Mouse (Mus musculus) spleen, adult 18-20 months (tissue): ENCODE results near the gene Slc5a11.

Experiments
- DNase-seq, 2 experiments: peaks; one replicate each; pipeline ENCODE4 v3.0.0; 2022; ENCODE audit warnings: mixed read lengths in 2 of 2

The Slc5a11 gene

DNA sequence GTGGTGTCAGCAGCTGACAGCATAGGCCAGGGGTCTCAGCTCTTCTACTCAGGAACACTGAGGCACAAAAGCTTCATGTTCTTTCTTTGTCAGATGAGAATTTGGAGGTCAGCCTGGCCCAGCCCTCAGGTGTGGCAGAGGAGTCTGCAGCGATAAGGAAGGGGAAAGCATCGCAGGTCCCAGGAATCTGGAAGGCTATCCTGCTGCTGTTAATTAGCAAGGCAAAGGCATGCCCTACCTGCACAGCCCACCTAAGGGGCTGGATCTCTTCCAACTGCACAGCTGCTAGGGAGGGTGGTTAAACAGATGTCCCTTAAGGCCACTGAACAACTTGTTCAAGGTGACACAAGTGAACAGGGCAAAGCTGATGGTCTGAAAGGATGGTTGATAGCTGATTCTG lies 558 bp downstream of the Slc5a11 start:
- DNase-seq = no peak

DNA sequence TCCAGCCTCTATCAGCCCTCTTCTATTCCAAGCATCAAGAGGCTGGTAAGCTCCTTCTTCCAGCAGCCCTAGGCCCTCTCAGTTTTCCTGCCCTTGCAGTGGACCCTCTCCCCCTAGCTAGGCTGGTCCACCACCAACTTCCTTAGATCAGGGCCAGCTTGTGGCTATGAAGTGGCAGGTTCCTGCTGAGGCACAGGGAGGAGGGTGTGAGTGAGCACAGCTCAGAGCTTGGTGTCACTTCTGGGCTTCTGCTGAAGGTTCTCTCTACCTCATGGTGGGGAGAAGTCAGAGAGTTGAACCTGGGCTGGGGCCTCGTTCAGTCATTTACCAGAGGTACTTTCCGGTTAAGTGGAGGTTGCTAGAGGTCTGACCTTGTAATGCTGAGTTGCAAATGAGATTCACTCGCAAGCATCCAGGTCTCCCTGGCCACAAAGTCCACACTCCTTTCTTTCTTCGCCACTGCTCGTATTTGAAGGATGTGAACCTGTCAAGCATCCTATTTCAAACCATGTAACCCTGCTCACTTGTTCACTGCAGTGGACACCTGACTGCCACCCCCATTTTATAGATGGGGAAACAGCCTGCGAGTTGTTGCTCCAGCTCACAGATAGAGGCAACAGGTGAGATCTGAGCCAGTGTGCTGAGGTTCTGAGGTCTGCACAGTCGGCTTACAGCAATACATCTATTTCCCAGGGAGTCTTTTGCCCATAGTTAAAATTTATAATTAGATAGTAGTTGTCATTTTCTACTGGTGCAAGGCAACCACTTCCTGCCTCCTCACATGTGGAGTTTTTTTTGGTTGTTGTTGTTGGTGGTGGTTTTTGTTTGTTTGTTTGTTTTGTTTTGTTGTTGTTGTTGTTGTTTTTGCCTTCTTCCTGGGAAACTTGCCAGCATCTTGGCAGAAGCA lies 3.1 kb downstream of the Slc5a11 start:
- no peak for DNase-seq

- DNase-seq = no peak
These were observed 4.0 kb downstream of the Slc5a11 start for GRCm38 (mm10) chr7:123218620-123219019.

- no peak for DNase-seq
These were observed 5.4 kb downstream of the Slc5a11 start for GRCm38 (mm10) chr7:123219781-123220632.

DNA sequence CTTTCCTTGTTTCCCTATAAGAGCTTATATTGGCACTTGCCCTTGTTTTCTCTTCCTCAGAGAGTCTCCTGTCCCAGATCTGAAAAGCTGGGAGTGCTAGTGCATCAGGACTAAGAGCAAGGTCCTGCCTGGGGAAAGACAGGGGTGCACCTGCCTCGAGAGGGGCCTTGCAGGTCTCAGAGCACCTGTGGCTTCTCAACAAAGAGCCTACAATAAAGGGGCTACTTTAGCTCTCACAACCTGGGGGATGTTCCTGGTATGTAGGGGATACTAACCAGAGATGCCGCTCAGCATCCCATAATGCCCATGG lies 6.0 kb downstream of the Slc5a11 start:
- no peak for DNase-seq

GRCm38 (mm10) chr7:123224076-123224475 lies 9.5 kb downstream of the Slc5a11 start:
- DNase-seq = no peak

GRCm38 (mm10) chr7:123225159-123225558 lies 10.6 kb downstream of the Slc5a11 start:
- no peak for DNase-seq

- DNase-seq = no peak
These were observed 20.9 kb downstream of the Slc5a11 start for GRCm38 (mm10) chr7:123235449-123235848.

DNA sequence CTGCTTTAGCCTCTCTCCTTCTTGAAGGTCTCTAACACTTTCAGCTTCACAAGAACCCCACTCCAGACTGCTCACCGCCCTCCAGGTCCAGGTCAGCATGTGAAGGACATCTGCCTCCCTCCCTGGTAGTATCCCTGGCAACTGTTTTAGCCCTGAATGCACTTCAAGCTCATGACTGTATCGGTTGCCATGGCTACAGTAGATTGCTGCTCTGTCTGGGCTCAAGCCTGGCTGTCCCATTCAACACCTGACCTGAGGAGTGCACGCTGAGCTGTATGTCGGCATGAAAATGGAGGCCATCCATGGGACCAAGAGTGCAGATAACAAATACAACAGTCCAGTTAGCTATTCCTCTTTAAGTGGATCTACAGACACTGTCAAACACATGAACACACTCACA lies 24.0 kb downstream of the Slc5a11 start:
- DNase-seq = no peak

- no peak for DNase-seq
These were observed 25.5 kb downstream of the Slc5a11 start for GRCm38 (mm10) chr7:123240064-123240463.

DNA sequence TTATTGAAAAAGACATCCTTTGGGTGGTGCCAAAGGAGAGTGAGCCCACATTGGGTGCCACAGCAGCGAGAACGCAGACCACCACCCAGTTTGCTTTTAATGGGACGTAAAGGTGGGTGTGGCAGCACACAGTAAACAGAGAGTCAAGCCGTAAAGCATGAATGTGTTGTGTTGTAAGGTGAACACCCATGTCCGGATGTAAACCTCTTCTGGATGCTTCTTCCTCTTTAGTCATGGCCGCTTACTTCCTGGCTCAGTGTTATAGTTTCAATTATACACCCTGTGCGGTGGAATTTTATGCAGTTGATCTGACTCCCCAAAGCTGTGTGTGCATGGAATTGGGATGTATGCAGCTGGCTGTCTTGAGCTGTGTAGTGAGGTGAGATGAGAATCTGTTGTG lies 27.7 kb downstream of the Slc5a11 start:
- no peak for DNase-seq

DNA sequence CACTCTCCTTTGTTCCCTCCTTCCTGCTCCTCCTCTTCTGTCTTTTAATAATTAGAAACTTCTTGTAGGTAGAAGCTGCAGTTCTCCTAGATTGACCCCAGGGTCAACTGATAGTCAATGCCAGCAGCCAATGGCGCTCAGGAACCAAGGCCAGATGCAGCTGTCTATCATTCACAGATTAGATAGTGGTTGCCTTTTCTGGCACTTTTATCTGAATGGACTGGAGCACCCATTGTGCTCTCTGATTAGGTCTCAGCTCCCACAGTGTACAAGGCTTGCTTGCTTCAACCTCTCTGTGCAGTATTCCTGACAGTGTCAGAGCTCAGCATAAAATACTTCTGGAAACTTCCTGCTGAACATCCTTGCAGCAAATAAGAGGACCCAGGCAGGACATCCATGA lies 30.3 kb downstream of the Slc5a11 start:
- no peak for DNase-seq

- DNase-seq = no peak
These were observed 32.0 kb downstream of the Slc5a11 start for GRCm38 (mm10) chr7:123246504-123247084.

- DNase-seq = no peak
These were observed 33.6 kb downstream of the Slc5a11 start for GRCm38 (mm10) chr7:123248166-123248565.

DNA sequence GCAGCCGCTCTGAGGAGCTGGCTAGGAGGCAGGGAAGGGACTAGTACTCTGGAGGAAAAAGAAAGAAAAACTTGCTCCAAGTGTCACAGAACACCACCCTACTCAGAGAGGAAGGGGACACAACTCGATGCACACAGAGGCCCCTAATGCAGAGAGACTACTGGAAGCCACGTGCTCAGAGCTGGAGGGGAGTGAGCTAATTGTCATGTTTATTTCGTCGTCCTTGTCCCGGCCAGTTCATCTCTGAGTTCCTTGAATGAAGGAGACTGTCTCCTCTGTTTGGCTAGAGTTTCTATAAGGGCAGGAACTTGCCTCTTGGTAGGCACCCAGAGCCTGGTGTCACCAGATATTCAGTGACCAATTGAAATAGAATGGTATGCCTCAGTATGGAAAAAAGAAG lies 36.8 kb downstream of the Slc5a11 start:
- no peak for DNase-seq

- DNase-seq = no peak
These were observed 38.8 kb downstream of the Slc5a11 start for GRCm38 (mm10) chr7:123253396-123253795.

DNA sequence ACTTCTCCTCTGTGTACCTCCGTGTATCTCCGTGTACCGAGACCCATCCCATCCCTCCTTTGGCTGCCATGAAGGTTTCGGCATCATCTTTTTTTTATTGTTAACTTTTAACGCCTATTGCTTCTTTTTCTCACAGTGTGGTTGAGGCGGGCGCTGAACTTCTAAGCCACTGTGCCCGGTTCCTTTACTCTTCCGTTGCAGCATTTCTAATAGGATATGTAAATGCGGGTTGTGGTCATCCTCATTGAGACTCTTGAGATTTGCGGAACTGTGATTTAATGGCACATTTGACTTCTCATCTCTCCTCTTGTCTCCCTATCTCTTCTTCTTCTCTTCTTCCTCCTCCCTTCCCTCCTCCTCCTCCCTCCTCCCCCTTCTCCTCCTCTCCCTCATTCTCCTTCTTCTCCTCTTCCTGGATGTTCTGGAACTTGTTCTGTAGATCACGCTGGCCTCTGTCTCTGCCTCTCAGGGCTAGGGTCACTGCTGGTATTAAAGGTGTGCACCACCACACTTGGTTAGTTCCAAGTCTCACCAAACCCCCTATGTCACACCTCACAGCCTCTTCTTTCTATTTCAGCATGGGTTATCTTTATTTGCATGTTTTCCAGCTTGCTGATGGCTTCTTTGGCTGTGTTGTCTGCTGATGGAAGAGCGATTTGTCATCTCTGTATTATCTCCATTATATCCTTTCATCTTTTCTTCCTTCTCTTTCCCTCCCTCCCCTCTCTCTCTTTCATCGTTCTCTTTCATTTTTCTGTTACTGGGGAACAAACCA lies 39.8 kb downstream of the Slc5a11 start:
- no peak for DNase-seq

DNA sequence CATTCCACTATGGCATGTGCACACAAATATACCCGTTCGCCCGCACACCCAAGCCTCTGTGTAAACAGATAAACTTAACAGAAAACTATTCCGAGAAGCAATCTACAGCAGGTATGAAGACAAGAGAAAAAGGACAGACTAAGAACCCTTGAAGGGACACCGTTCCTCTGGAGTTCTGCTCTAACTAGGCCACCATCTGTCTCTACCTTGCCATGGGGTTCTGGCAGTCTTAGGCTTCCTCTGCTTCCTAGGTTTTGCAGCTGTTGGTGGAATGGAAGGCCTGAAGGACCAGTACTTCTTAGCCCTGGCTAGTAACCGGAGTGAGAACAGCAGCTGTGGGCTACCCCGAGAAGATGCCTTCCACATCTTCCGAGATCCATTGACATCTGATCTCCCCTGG lies 43.5 kb downstream of the Slc5a11 start:
- DNase-seq = no peak

DNA sequence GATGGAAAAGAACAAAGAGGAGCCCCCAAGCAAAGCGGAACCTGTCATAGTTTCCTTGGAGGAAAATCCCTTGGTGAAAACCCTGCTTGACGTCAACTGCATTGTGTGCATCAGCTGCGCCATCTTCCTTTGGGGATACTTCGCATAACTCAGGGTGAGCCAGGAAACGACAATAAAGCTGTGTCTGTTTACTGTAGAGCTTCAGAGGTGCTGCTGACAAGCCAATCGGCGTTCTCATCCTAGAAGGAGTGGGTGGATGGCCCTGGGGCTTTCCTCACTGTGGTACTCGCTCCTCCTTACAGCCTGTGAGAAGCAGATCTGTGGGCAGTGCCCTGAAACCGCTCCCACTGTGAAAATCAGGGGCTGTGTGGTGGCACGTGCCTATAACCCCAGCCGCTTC lies 58.5 kb downstream of the Slc5a11 start:
- no peak for DNase-seq

- DNase-seq = no peak
These were observed 62.0 kb downstream of the Slc5a11 start for GRCm38 (mm10) chr7:123276568-123276967.

DNA sequence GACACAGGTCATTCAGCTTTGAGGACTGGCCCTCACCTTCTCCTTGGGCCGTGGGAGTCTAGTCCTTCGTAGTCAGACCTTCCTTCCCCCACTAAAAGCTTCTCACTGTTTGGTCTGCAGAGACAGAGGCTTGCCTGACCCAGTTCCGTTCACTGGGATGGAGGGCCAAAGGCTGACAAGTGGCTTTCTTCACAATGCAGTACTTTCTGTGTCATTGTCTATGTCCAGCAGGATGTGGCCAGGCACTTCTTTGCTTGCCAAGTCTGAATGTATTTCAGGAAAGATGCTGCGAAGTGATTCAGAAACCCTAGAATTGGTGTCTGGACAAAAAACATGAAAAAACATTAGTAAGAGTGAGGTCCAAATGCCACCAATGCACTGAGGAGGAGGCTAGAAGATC lies 65.2 kb downstream of the Slc5a11 start:
- no peak for DNase-seq

- no peak for DNase-seq
These were observed 69.2 kb downstream of the Slc5a11 start for GRCm38 (mm10) chr7:123283826-123284225.

DNA sequence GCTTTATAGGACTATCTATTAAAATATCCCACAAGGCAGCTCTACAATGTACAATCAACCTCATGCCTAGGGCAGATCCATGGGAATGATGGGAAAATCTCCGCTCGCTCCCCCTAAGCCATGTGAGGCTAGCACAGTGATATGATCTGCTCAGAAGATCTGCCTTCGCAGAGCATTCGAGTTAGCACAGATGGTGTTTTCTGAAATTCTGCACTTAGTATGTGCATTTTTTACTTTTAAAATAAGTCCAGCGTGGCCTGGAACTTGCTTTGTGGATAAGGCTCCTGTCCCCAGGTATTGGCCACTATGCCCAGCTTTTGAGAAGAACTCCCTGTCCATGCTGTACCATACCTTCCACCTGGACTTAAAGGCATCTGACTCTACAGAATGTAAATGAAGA lies 71.3 kb downstream of the Slc5a11 start:
- DNase-seq = no peak
